Mouse (Mus musculus): ENCODE measurements at regions not wholly inside any gene's neighbourhood (a gene's known extent, or its start where the extent isn't known, plus 50 kb on each side); places are given as distances from the start of the nearest gene placed in this dataset.
A peak's percentile ranks its signal among the peaks of the same experiment; 100 is the strongest.

DNA sequence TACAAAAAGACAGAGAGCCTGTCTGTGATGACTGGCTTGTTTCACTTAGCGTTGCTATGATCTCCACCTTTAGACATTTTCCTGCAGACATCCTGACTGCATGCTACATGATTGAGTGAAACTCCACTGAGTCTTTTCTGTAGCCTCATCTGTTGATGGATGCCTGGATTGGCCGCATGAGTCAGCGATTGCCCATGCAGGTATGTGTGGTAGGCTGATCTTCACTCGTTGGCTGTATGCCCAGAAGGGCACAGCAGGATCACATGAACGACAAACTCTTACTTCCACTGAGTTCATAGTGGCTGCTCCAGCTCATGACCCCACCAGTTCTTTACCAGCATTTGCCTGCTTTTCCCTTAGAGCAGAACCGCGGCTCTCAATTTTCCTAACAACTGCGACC is 266.6 kb upstream of the Adamts16 start:
- H3K9me3 ChIP-seq (replicated peaks; ENCODE audit: low read length), result no peaks in the 10 kb centered on the region
- no peak for DNase-seq (ENCODE audit: extremely low read depth)
- in situ Hi-C loops (cut with MboI; ENCODE audit: low pct_ligation_motif_present, low pct_unique_long_range_greater_than_20kb, low sequenced_read_pairs), result no loop called here

GRCm38 (mm10) chr13:71105229-71105838 is 263.7 kb upstream of the Adamts16 start:
- H3K4me1 ChIP-seq (ENCODE audit: control insufficient read depth in 1 of 2, insufficient read depth in 2 of 2), result peaks cover 9 to 20% of the 10 kb centered on the region in 2 experiments; a peak in 3 of 4 replicates
- no peaks in the 10 kb centered on the region for H3K79me2 ChIP-seq (replicated peaks; ENCODE audit: control insufficient read depth, extremely low read depth, insufficient read depth, poor library complexity, severe bottlenecking)
- H3K4me3 ChIP-seq (replicated peaks in 1 of 3; ENCODE audit: low read depth in 2 of 3, low read length in 2 of 3, poor library complexity in 1 of 3), result peak overlapping the region in 2 of 3 experiments; percentile 30 to 43
- no peak overlapping the region for H3K27ac ChIP-seq (ENCODE audit: insufficient read depth, low read depth)
- peak overlapping the region; percentile 62 for H3K9ac ChIP-seq (ENCODE audit: insufficient read depth, low read depth)
- dilution Hi-C loops (cut with MboI; ENCODE audit: extremely low pct_ligation_motif_present, extremely low pct_unique_long_range_greater_than_20kb, low sequenced_read_pairs) (no loop called here), in situ Hi-C loops (cut with MboI; ENCODE audit: low pct_ligation_motif_present, low pct_unique_long_range_greater_than_20kb, low sequenced_read_pairs) (no loop called here)
- H3K27me3 ChIP-seq (replicated peaks), result no peaks in the 10 kb centered on the region
- H3K36me3 ChIP-seq (replicated peaks in 1 of 2; ENCODE audit: control insufficient read depth in 1 of 2, insufficient read depth in 1 of 2, low read length in 1 of 2), result no peaks in the 10 kb centered on the region
- peak overlapping the region; percentile 99 for H3K4me2 ChIP-seq (ENCODE audit: insufficient read depth, low read depth, poor library complexity, severe bottlenecking)
- no peaks in the 10 kb centered on the region for H3K9me3 ChIP-seq (replicated peaks; ENCODE audit: low read length)
- peak; percentile 61 for DNase-seq (ENCODE audit: extremely low read depth)
- TF ChIP-seq SIN3A (IDR thresholded peaks at IDR 0.05; ENCODE audit: low read length), result peak; percentile 62; the same call in 1 of the 2 replicates
- TF ChIP-seq KAT2A (IDR thresholded peaks at IDR 0.05; ENCODE audit: insufficient replicate concordance, low read length), result no peak
- no peak; the same call in 1 of the 2 replicates for TF ChIP-seq ZC3H11A (IDR thresholded peaks at IDR 0.05; ENCODE audit: low read depth, low read length)
- 0 out of 2 replicates have a peak, but pooled peaks have one; percentile 11 for TF ChIP-seq NRF1 (IDR thresholded peaks at IDR 0.05; ENCODE audit: low read depth, low read length)
- TF ChIP-seq UBTF (IDR thresholded peaks at IDR 0.05; ENCODE audit: low read depth, low read length), result no peak
- TF ChIP-seq JUN (IDR thresholded peaks at IDR 0.05; ENCODE audit: insufficient read depth, low read depth, low read length), result no peak
- peak; percentile 50; the same call in 1 of the 2 replicates for TF ChIP-seq IRF4 (IDR thresholded peaks at IDR 0.05; ENCODE audit: low read depth, low read length)
- peak; percentile 50 to 90 for TF ChIP-seq CTCF (conservative IDR thresholded peaks at IDR 0.05 in 1 of 2, IDR thresholded peaks at IDR 0.05 in 1 of 2; ENCODE audit: low read depth in 2 of 2, low read length in 2 of 2)
- TF ChIP-seq RCOR1 (conservative IDR thresholded peaks at IDR 0.05; ENCODE audit: low read depth, low read length), result no peak
- TF ChIP-seq ETS1 (conservative IDR thresholded peaks at IDR 0.05; ENCODE audit: low read depth, low read length), result no peak
- 0 out of 2 replicates have a peak, but pooled peaks have one; percentile 27 for TF ChIP-seq CHD1 (IDR thresholded peaks at IDR 0.05; ENCODE audit: low read depth, low read length)
- peak; percentile 41; the same call in 1 of the 2 replicates for TF ChIP-seq TCF12 (IDR thresholded peaks at IDR 0.05; ENCODE audit: low read depth, low read length)
- no peak for TF ChIP-seq CHD2 (IDR thresholded peaks at IDR 0.05; ENCODE audit: low read length)
- no peak for TF ChIP-seq MAFK (IDR thresholded peaks at IDR 0.05; ENCODE audit: insufficient replicate concordance, low read length)
- peak; percentile 45; the same call in 1 of the 2 replicates for TF ChIP-seq MAX (IDR thresholded peaks at IDR 0.05; ENCODE audit: low read length)
- TF ChIP-seq MYC (IDR thresholded peaks at IDR 0.05; ENCODE audit: low read depth, low read length), result no peak
- TF ChIP-seq ELF1 (IDR thresholded peaks at IDR 0.05; ENCODE audit: low read depth, low read length), result no peak
- peak; percentile 24; the same call in 1 of the 2 replicates for TF ChIP-seq EP300 (IDR thresholded peaks at IDR 0.05; ENCODE audit: low read length)
- TF ChIP-seq SMC3 (IDR thresholded peaks at IDR 0.05; ENCODE audit: low read depth, low read length), result peak; percentile 88
- no peak for TF ChIP-seq TBP (conservative IDR thresholded peaks at IDR 0.05; ENCODE audit: low read depth, low read length)
- TF ChIP-seq MAZ (IDR thresholded peaks at IDR 0.05; ENCODE audit: low read depth, low read length), result no peak
- TF ChIP-seq USF2 (conservative IDR thresholded peaks at IDR 0.05; ENCODE audit: low read depth, low read length), result no peak
- 0 out of 2 replicates have a peak, but pooled peaks have one; percentile 5 for TF ChIP-seq BHLHE40 (IDR thresholded peaks at IDR 0.05; ENCODE audit: low read depth, low read length)
- TF ChIP-seq JUND (conservative IDR thresholded peaks at IDR 0.05; ENCODE audit: low read depth, low read length), result no peak
- no peak for TF ChIP-seq POLR2AphosphoS2 (IDR thresholded peaks at IDR 0.05; ENCODE audit: low read depth, low read length)
- TF ChIP-seq MEF2A (IDR thresholded peaks at IDR 0.05; ENCODE audit: borderline replicate concordance, low read depth, low read length), result 0 out of 2 replicates have a peak, but pooled peaks have one; percentile 46
- TF ChIP-seq E2F4 (IDR thresholded peaks at IDR 0.05; ENCODE audit: insufficient replicate concordance, low read depth, low read length), result no peak
- TF ChIP-seq NELFE (IDR thresholded peaks at IDR 0.05; ENCODE audit: low read depth, low read length), result 0 out of 2 replicates have a peak, but pooled peaks have one; percentile 33
- TF ChIP-seq RAD21 (IDR thresholded peaks at IDR 0.05; ENCODE audit: low read depth, low read length), result peak; percentile 97

More for the DNA sequence above, 266.6 kb upstream of the Adamts16 start:
- Histone ChIP-seq H3K9ac (ENCODE audit: insufficient read depth, low read depth) (no peak overlapping the region), H3K4me1 (ENCODE audit: control insufficient read depth in 1 of 2, insufficient read depth in 2 of 2) (peaks cover 9 to 20% of the 10 kb centered on the region in 2 experiments; a peak in 3 of 4 replicates), H3K36me3 (replicated peaks in 1 of 2; ENCODE audit: control insufficient read depth in 1 of 2, insufficient read depth in 1 of 2, low read length in 1 of 2) (no peaks in the 10 kb centered on the region), H3K4me3 (replicated peaks in 1 of 3; ENCODE audit: low read depth in 2 of 3, low read length in 2 of 3, poor library complexity in 1 of 3) (no peak overlapping the region), H3K27ac (ENCODE audit: insufficient read depth, low read depth) (no peak overlapping the region), H3K4me2 (ENCODE audit: insufficient read depth, low read depth, poor library complexity, severe bottlenecking) (no peak overlapping the region), H3K79me2 (replicated peaks; ENCODE audit: control insufficient read depth, extremely low read depth, insufficient read depth, poor library complexity, severe bottlenecking) (no peaks in the 10 kb centered on the region), H3K27me3 (replicated peaks) (no peaks in the 10 kb centered on the region)
- dilution Hi-C loops (cut with MboI; ENCODE audit: extremely low pct_ligation_motif_present, extremely low pct_unique_long_range_greater_than_20kb, low sequenced_read_pairs), result no loop called here
- TF ChIP-seq MXI1 (IDR thresholded peaks at IDR 0.05; ENCODE audit: low read depth, low read length), result no peak
- TF ChIP-seq SIN3A (IDR thresholded peaks at IDR 0.05; ENCODE audit: low read length), result no peak
- TF ChIP-seq ZKSCAN1 (IDR thresholded peaks at IDR 0.05; ENCODE audit: borderline replicate concordance, low read depth, low read length), result no peak
- no peak for TF ChIP-seq NELFE (IDR thresholded peaks at IDR 0.05; ENCODE audit: low read depth, low read length)
- no peak for TF ChIP-seq BHLHE40 (IDR thresholded peaks at IDR 0.05; ENCODE audit: low read depth, low read length)
- TF ChIP-seq CTCF (conservative IDR thresholded peaks at IDR 0.05 in 1 of 2, IDR thresholded peaks at IDR 0.05 in 1 of 2; ENCODE audit: low read depth in 2 of 2, low read length in 2 of 2), result no peak
- no peak for TF ChIP-seq ZC3H11A (IDR thresholded peaks at IDR 0.05; ENCODE audit: low read depth, low read length)
- TF ChIP-seq CHD1 (IDR thresholded peaks at IDR 0.05; ENCODE audit: low read depth, low read length), result no peak

All from CH12.LX (cell line).